Mouse (Mus musculus) yolk sac, embryonic 10.5 days (tissue): ENCODE results near the gene Pole3.

ENCODE experiments used
- DNase-seq: peaks from one replicate; pipeline ENCODE4 v3.0.0-alpha.2; 2017; ENCODE audit warnings: low spot score

Gene Pole3

GRCm38 (mm10) chr4:62518416-62519121, 6.3 kb downstream of the Pole3 start:
- no peak for DNase-seq

- no peak for DNase-seq
These were observed 7.1 kb downstream of the Pole3 start for GRCm38 (mm10) chr4:62517538-62518415.

GRCm38 (mm10) chr4:62517046-62517445, 7.8 kb downstream of the Pole3 start:
- no peak for DNase-seq

GRCm38 (mm10) chr4:62516579-62516978, 8.3 kb downstream of the Pole3 start:
- DNase-seq = peak; percentile 55

GRCm38 (mm10) chr4:62516079-62516478, 8.8 kb downstream of the Pole3 start:
- DNase-seq = no peak

- no peak for DNase-seq
These were observed 9.4 kb downstream of the Pole3 start for GRCm38 (mm10) chr4:62515490-62515889.

GRCm38 (mm10) chr4:62514995-62515394, 9.9 kb downstream of the Pole3 start:
- no peak for DNase-seq

- DNase-seq = no peak
These were observed 10.8 kb downstream of the Pole3 start for GRCm38 (mm10) chr4:62513998-62514506.

- DNase-seq = no peak
These were observed 14.9 kb downstream of the Pole3 start for GRCm38 (mm10) chr4:62509946-62510345.

- DNase-seq = no peak
These were observed 16.0 kb downstream of the Pole3 start for GRCm38 (mm10) chr4:62508839-62509238.

GRCm38 (mm10) chr4:62506798-62507197, 18.1 kb downstream of the Pole3 start:
- DNase-seq = peak; percentile 59

- no peak for DNase-seq
These were observed 18.9 kb downstream of the Pole3 start for GRCm38 (mm10) chr4:62505991-62506390.

GRCm38 (mm10) chr4:62503374-62503970, 21.4 kb downstream of the Pole3 start, which contains the start of gene Hdhd3:
Gene Hdhd3, minus strand, starts transcription at chr4:62503467.
- no peak for DNase-seq

- DNase-seq = peak; percentile 84
These were observed 21.9 kb downstream of the Pole3 start for GRCm38 (mm10) chr4:62502969-62503368.

GRCm38 (mm10) chr4:62501964-62502732, 22.7 kb downstream of the Pole3 start:
- DNase-seq = peak; percentile 95

GRCm38 (mm10) chr4:62501534-62501933, 23.3 kb downstream of the Pole3 start:
- no peak for DNase-seq

- no peak for DNase-seq
These were observed 24.1 kb downstream of the Pole3 start for GRCm38 (mm10) chr4:62500799-62501198.

GRCm38 (mm10) chr4:62496815-62497214, 28.1 kb downstream of the Pole3 start:
- no peak for DNase-seq

- no peak for DNase-seq
These were observed 28.9 kb downstream of the Pole3 start for GRCm38 (mm10) chr4:62495946-62496345.

GRCm38 (mm10) chr4:62494230-62494629, 30.6 kb downstream of the Pole3 start:
- DNase-seq = no peak

GRCm38 (mm10) chr4:62492682-62493081, 32.2 kb downstream of the Pole3 start:
- no peak for DNase-seq

GRCm38 (mm10) chr4:62487914-62488313, 37.0 kb downstream of the Pole3 start:
- DNase-seq = no peak
